Mouse (Mus musculus): Measurements from ENCODE around the gene Nlrp4b.
"Not testable (repeated sequence)": the region's sequence is repeated elsewhere in the genome, so short reads cannot be mapped to it uniquely, and the experiment has no call there.

Gene Nlrp4b

GRCm38 (mm10) chr7:10687489-10687888 is at the start of gene Nlrp4b:
Gene Nlrp4b (plus strand): TSS chr7:10687789.
- DNase-seq (ENCODE audit: low spot score): no peak

DNA sequence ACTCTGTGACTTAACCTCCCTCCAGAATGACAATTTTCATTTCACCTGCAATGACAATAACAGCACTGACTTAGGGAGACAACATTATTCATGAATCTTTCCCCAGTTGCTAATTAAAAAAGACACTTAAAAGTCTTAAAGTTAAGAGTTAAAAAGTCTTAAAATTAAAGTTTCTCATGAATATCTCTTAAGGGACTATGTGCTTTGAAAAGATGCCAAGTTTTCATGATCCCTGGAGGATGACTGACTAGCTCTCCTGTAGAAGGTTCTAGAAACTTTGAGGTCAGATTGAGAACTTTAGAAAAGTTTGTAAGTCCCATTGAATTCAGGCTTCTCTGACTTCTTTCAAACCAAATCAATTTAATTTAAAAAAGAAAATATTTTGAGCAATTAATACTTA is 66.7 kb downstream of the Nlrp4b start, which contains the start of gene Vmn1r71:
Vmn1r71 (minus strand) TSS at position 101 of the 400 bp plus-strand sequence.
- no peak for DNase-seq (ENCODE audit: low spot score)

DNA sequence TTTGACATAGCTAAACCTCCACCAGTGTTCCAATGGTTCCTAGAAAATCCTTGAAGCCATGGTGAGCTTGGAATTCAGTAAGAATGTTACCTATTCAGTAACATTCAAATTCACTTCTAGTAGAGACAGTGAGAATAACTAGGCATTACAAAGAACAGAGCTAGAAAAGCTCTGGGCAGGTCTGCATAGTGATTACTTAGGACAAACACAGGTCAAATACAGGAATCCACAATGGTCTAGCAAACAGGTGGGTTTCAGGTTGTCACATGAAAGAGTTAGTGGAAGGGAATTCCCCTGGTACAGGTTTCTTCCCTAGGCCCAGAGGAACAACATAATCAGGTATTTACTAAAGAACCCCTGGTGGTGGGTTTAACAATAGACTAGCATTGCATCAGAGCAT is 70.0 kb downstream of the Nlrp4b start:
- DNase-seq (ENCODE audit: low spot score): not testable (repeated sequence)

All from layer of hippocampus, adult 9-10 months (tissue).